Mouse (Mus musculus) testis, adult 2 months (tissue): Measurements from ENCODE around the gene Rbsn. TPM values are rescaled to one million over a fixed set of nuclear protein-coding genes. Genes with fewer than 3 reads are reported as not detected.
A peak's percentile ranks its signal among the peaks of the same experiment; 100 is the strongest.

Experiments used
- H3K27ac ChIP-seq: fragments of 200-500 bp; 2 replicates; pipeline ENCODE4 v1.5.1; 2012; ENCODE audit warnings: low read depth, low read length; ENCODE audit not compliant: control insufficient read depth, insufficient read depth
- H3K27me3 ChIP-seq: fragments of 200-500 bp; 2 replicates; pipeline ENCODE4 v1.6.1; 2012; ENCODE audit warnings: mild to moderate bottlenecking, low read length, moderate library complexity; ENCODE audit not compliant: control insufficient read depth, insufficient read depth
- H3K36me3 ChIP-seq: fragments of 200-500 bp; 2 replicates; pipeline ENCODE4 v1.6.1; 2012; ENCODE audit warnings: mild to moderate bottlenecking, low read length; ENCODE audit not compliant: control insufficient read depth, insufficient read depth
- H3K4me1 ChIP-seq: fragments of 200-500 bp; 2 replicates; pipeline ENCODE4 v1.6.1; 2012; ENCODE audit warnings: low read length; ENCODE audit not compliant: control insufficient read depth, insufficient read depth
- H3K4me3 ChIP-seq: fragments of 200-500 bp; 2 replicates; pipeline ENCODE4 v1.5.1; 2012; ENCODE audit warnings: low read depth, mild to moderate bottlenecking, low read length, moderate library complexity, mixed read lengths; ENCODE audit not compliant: control insufficient read depth
- CTCF ChIP-seq: fragments of 200-500 bp; IDR thresholded peaks from 2 replicates; pipeline ENCODE4 v1.5.1; 2012; ENCODE audit warnings: low read depth, mild to moderate bottlenecking, inconsistent platforms, low read length, moderate library complexity; ENCODE audit not compliant: control insufficient read depth, insufficient read depth, insufficient replicate concordance
- POLR2A ChIP-seq: fragments of 200-500 bp; IDR thresholded peaks from 2 replicates; pipeline ENCODE4 v1.6.1; 2012; ENCODE audit warnings: low read depth, mild to moderate bottlenecking, inconsistent platforms, low read length, moderate library complexity; ENCODE audit not compliant: control insufficient read depth
- polyA plus RNA-seq: library from polyadenylated mRNA; depleted of rRNA; stranded (reverse); fragments of >200 nt; gene quantifications from 2 replicates; pipeline ENCODE4 v1.2.3, GENCODE M21; 2012; rRNA removed

The Rbsn gene
- polyA plus RNA-seq, result 4.6 and 5.8 TPM in 2 replicates

DNA sequence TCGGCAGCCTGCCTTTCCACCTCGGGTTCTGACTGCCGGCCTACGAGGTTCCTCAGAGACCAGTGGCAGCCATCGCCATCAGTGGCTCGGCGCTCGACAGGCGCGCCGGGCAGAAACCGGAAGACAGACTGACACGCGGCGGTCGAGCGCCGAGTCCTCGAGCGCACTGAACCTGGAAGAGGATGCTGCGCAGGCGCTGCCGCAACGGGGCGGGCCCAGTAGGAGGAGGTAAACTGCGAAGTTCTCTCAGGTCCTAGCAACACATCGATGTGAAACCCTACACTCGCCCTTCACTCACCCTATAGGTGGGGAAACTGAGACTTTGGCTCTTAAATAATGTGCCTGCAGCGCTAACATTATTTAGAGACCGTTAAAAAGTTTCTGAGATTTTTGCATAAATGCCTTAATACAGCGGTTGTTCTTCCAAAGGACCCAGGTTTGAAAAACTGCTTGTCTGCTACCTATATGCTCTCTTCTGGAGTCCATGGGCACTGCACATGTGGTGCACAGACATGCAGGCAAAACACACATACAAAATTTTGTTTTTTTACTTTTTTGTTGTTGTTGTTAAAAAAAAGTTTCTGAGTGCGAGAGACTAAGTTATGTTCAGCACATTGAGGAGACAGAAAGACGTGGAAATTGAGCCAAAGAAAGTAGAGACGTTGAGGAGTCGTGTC lies at the start of gene Rbsn:
Rbsn (minus strand) TSS at position 153 of the 677 bp plus-strand sequence.
- peak within 1 kb of the TSS; percentile 92 for H3K27ac ChIP-seq

DNA sequence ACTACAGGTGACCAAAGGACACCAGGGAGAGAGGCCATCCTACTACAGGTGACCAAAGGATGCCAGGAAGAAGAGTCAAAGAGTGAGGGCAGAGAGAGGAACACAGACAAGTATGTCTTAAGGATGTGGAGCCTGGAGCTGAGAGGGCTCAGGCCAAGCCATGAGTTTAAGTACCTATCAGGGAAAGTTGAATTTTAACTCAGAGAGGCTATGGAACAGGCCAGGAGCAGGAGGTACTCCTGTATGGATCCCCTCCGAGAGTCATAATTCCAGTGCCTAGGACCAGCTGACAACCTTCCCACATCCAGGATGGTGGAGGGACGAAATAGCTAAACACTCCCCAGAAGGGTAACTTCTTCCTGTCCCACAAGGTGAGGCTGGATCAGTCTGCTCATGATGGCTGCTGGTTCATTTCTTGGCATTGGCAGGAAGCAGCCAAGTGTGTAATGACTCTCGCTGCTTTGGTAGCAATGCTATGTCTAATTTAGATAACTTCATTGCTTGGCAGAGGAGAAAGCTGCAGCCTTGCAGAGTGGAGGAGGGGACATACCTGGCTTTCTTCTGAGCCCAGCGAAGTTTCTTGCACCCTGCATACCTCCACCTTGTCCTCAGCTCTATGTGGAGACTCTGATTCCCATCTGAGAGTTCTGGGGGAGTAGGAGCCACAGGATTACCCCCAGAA lies 46.6 kb upstream of the Rbsn start:
- Histone ChIP-seq H3K4me1 (no peaks in the 10 kb centered on the region), H3K27me3 (no peaks in the 10 kb centered on the region), H3K36me3 (no peaks in the 10 kb centered on the region), H3K4me3 (no peak overlapping the region), H3K27ac (no peak overlapping the region)
- TF ChIP-seq POLR2A, result no peak
- no peak for TF ChIP-seq CTCF

More for the DNA sequence above, at the start of gene Rbsn:
- no peak for TF ChIP-seq CTCF
- TF ChIP-seq POLR2A, result peak; percentile 88
- Histone ChIP-seq H3K4me3 (peak within 1 kb of the TSS; percentile 94), H3K27me3 (no peaks in the 10 kb centered on the region), H3K36me3 (no peaks in the 10 kb centered on the region; the same call in 1 of the 2 replicates), H3K4me1 (peaks cover 3% of the 10 kb centered on the region; the same call in 1 of the 2 replicates)

DNA sequence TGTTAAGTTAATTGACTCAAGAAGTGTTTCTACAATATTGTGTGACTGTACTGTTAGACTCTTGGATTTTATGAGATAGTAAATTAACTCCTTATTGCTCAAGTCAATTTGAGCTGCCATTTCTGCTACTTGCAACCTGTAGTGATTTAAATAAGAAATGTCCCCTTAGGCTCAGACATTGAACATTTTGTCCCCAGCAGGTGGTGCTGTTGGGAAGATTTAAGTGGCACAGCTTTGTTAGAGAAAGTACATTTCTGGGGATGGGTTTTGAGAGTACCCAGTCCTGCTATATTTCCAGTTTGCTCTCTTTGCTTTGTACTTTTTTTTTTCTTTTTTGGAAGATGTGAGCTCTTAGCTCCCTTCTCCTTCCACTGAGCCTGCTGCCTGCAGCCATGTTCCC lies 40.6 kb upstream of the Rbsn start:
- Histone ChIP-seq H3K4me1 (no peaks in the 10 kb centered on the region), H3K4me3 (no peak overlapping the region), H3K27me3 (no peaks in the 10 kb centered on the region), H3K27ac (no peak overlapping the region), H3K36me3 (no peaks in the 10 kb centered on the region)
- TF ChIP-seq CTCF (no peak), POLR2A (no peak)

DNA sequence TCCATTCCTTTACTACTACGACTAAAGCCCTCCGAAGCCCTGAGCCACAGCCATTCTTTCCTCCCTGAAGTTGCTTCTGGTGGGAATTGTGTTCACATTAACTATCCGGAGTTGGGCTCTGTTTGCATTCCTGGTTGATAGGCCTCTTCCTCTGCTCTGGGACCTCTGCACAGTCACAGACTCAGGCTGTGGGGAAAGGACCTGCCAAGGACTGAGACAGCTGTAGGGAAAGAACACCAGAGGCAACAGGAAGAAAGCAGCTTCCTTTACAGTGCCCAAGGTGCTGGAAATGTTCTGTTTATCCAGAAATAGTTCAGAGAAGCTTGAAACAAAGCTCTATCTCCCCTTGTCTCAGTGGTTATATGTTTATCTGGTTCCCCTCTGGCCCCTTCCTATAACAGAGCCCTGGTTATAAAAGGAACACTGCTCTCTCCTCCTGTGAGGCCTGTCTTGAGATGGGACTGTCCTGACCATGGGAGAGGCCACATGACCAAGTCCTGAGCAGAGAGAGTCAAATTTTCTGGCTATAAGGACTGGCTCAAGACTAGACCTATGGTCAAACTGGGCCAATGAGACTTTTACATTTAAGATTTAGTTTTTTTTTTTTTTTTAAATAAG lies 38.6 kb upstream of the Rbsn start:
- Histone ChIP-seq H3K36me3 (no peaks in the 10 kb centered on the region), H3K4me3 (no peak overlapping the region), H3K4me1 (no peaks in the 10 kb centered on the region), H3K27ac (no peak overlapping the region), H3K27me3 (no peaks in the 10 kb centered on the region)
- TF ChIP-seq CTCF, result no peak
- TF ChIP-seq POLR2A, result no peak

DNA sequence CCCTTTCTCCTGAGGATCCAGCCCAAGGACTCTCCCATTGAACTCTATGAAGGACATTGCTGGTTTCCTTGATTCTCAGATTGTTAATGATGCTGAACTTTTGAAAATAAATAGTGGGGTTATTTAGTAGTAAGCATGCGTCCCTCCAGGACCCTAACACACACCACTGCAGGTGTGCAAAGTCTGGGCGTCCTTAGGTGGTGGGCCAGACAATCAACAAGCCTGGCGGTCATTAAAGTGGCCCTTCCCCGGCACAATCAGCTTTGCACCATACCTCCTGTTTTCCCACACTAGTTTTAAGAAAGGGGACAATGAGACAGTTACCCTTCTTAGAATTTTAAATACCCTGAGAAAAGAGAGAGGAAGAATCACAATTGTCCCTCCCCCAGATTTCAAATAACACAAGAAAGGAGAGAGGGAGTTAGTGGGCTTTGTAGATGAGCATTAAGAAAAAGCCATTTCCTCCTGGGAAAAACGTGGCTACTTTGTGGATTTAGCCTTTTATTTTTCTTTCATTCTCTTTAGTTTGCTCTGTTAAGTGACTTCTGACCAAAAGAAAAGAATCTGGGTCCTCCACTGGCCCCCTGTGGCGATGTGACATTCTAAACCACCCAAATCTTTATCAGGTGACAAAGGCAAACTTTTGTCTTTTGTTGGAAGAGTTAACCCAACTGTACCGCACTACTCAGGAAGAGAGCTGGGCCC lies 32.6 kb upstream of the Rbsn start:
- H3K27me3 ChIP-seq, result no peaks in the 10 kb centered on the region
- H3K4me3 ChIP-seq, result no peak overlapping the region
- H3K27ac ChIP-seq, result no peak overlapping the region
- TF ChIP-seq POLR2A, result no peak
- TF ChIP-seq CTCF, result no peak
- no peaks in the 10 kb centered on the region for H3K36me3 ChIP-seq
- H3K4me1 ChIP-seq, result peaks cover 11% of the 10 kb centered on the region

DNA sequence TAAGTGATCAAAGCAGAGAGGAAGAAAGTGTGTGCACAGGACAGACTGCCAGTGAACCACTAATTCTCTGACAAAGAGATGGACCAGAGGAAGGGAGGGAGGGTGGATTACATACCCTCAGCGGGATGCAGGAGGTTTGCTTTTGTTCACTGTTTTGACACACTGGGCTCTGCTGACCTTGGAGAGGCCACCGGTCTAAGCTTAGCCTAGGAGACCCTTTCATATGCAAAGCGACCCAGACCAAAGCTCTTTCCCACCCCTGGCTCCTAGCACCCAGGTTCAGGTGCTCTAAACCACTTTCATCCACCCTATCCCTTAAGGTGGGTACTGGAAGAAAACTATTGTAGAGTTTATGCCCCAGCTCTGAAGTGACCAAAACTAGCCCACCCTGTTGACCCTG lies 31.6 kb upstream of the Rbsn start:
- peaks cover 11% of the 10 kb centered on the region for H3K4me1 ChIP-seq
- H3K4me3 ChIP-seq, result no peak overlapping the region
- H3K36me3 ChIP-seq, result no peaks in the 10 kb centered on the region
- H3K27ac ChIP-seq, result no peak overlapping the region
- H3K27me3 ChIP-seq, result no peaks in the 10 kb centered on the region
- TF ChIP-seq CTCF, result no peak
- no peak for TF ChIP-seq POLR2A

DNA sequence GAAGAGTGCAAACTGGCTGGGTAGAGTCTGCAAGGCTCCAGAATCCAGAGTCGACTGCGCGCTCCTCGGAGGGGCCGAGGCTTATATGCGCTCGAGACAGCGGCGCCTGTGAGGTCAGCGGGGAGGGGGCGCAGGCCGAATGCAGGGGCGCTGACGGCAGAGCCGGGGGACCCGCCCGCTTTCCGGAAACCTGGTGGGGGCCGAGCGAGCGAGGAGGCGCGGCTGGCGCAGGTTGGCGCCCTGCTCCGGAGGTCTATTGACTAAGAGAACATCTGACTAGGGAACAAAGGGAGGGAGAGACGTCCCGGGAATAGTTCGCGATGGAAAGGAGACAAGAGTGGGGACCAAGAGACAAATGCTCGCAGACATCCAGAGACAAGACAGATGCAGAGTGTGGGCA lies 29.9 kb upstream of the Rbsn start, which contains the start of gene Trh:
Trh (minus strand) TSS at position 60 of the 400 bp plus-strand sequence.
- Histone ChIP-seq H3K27ac (no peak within 1 kb of the TSS), H3K36me3 (no peaks in the 10 kb centered on the region), H3K4me1 (peaks cover 11% of the 10 kb centered on the region), H3K4me3 (peak within 1 kb of the TSS; percentile 47), H3K27me3 (no peaks in the 10 kb centered on the region)
- no peak for TF ChIP-seq POLR2A
- TF ChIP-seq CTCF, result no peak
